Mouse (Mus musculus): ENCODE data around the gene Adal. TPM values are rescaled to one million over a fixed set of nuclear protein-coding genes. Genes with fewer than 3 reads are reported as not detected.

Gene Adal
- polyA plus RNA-seq, 1 experiment from 2014 or later, result 19.4 TPM

Other genes with a start within 250 kb of the Adal start
- 33.5 and 33.7 TPM in 2 replicates for gene Ubr1, start 169.7 kb upstream of the Adal start, polyA plus RNA-seq (2015; fragmentation: Nextera tagmentation; extraction: Ambion mirVana)
- gene Tmem62, start 163.4 kb upstream of the Adal start, polyA plus RNA-seq (2015; fragmentation: Nextera tagmentation; extraction: Ambion mirVana), result 4.6 and 5.6 TPM in 2 replicates
- gene Ccndbp1, start 132.0 kb upstream of the Adal start, polyA plus RNA-seq (2015; fragmentation: Nextera tagmentation; extraction: Ambion mirVana), result 45.3 and 49.4 TPM in 2 replicates
- 1.1 and 3.2 TPM in 2 replicates for gene Epb42, start 103.4 kb upstream of the Adal start, polyA plus RNA-seq (2015; fragmentation: Nextera tagmentation; extraction: Ambion mirVana)
- 0.05 TPM in 1 of 2 replicates, not detected in the other for gene Tgm5, start 54.6 kb upstream of the Adal start, polyA plus RNA-seq (2015; fragmentation: Nextera tagmentation; extraction: Ambion mirVana)
- gene Tgm7, start 30.6 kb upstream of the Adal start, polyA plus RNA-seq (2015; fragmentation: Nextera tagmentation; extraction: Ambion mirVana), result not detected in 2 replicates
- gene Lcmt2, start 225 bp downstream of the Adal start, polyA plus RNA-seq (2015; fragmentation: Nextera tagmentation; extraction: Ambion mirVana), result 24.8 and 25.3 TPM in 2 replicates
- 51.4 and 54.3 TPM in 2 replicates for gene Tubgcp4, start 30.2 kb downstream of the Adal start, polyA plus RNA-seq (2015; fragmentation: Nextera tagmentation; extraction: Ambion mirVana)
- gene Zscan29, start 30.7 kb downstream of the Adal start, polyA plus RNA-seq (2015; fragmentation: Nextera tagmentation; extraction: Ambion mirVana), result 9.8 TPM in 2 replicates
- gene Trp53bp1, start 131.0 kb downstream of the Adal start, polyA plus RNA-seq (2015; fragmentation: Nextera tagmentation; extraction: Ambion mirVana), result 50.7 and 53.1 TPM in 2 replicates
- 2.4 and 2.6 TPM in 2 replicates for gene Map1a, start 149.2 kb downstream of the Adal start, polyA plus RNA-seq (2015; fragmentation: Nextera tagmentation; extraction: Ambion mirVana)
- gene Ppip5k1, start 215.0 kb downstream of the Adal start, polyA plus RNA-seq (2015; fragmentation: Nextera tagmentation; extraction: Ambion mirVana), result 12.0 and 12.7 TPM in 2 replicates
- 4.2 and 5.3 TPM in 2 replicates for gene Ckmt1, start 217.3 kb downstream of the Adal start, polyA plus RNA-seq (2015; fragmentation: Nextera tagmentation; extraction: Ambion mirVana)
- not detected in 2 replicates for gene Strc, start 246.7 kb downstream of the Adal start, polyA plus RNA-seq (2015; fragmentation: Nextera tagmentation; extraction: Ambion mirVana)